Mouse (Mus musculus) cerebellum, adult 9-10 months (tissue): ENCODE results near the gene Dnajc14.

ENCODE experiments used
- DNase-seq: peaks from one replicate; pipeline ENCODE4 v3.0.0; 2022

Dnajc14 gene

GRCm38 (mm10) chr10:128803771-128804270 is at the start of gene Dnajc14:
Gene Dnajc14, plus strand, starts transcription at chr10:128804062.
- peak; percentile 79 for DNase-seq

- no peak for DNase-seq
These were observed 31.0 kb upstream of the Dnajc14 start for GRCm38 (mm10) chr10:128772895-128773294.

- no peak for DNase-seq
These were observed 30.2 kb upstream of the Dnajc14 start for GRCm38 (mm10) chr10:128773685-128774084.

GRCm38 (mm10) chr10:128778441-128778840 is 25.4 kb upstream of the Dnajc14 start:
- DNase-seq = no peak

GRCm38 (mm10) chr10:128779011-128779795 is 24.7 kb upstream of the Dnajc14 start:
- DNase-seq = no peak

GRCm38 (mm10) chr10:128780200-128780599 is 23.7 kb upstream of the Dnajc14 start:
- DNase-seq = no peak

GRCm38 (mm10) chr10:128790398-128791124 is 13.3 kb upstream of the Dnajc14 start, which contains the start of gene Mmp19:
Gene Mmp19, plus strand, starts transcription at chr10:128790910.
- no peak for DNase-seq

GRCm38 (mm10) chr10:128792041-128792440 is 11.8 kb upstream of the Dnajc14 start:
- DNase-seq = no peak

GRCm38 (mm10) chr10:128793258-128793657 is 10.6 kb upstream of the Dnajc14 start:
- no peak for DNase-seq

GRCm38 (mm10) chr10:128794391-128794790 is 9.5 kb upstream of the Dnajc14 start:
- DNase-seq = no peak

GRCm38 (mm10) chr10:128795581-128795980 is 8.3 kb upstream of the Dnajc14 start:
- no peak for DNase-seq

GRCm38 (mm10) chr10:128798676-128799075 is 5.2 kb upstream of the Dnajc14 start:
- DNase-seq = no peak

- no peak for DNase-seq
These were observed 1.8 kb upstream of the Dnajc14 start for GRCm38 (mm10) chr10:128801981-128802495.

GRCm38 (mm10) chr10:128802956-128803355 is 906 bp upstream of the Dnajc14 start:
- no peak for DNase-seq

GRCm38 (mm10) chr10:128803361-128803760 is 501 bp upstream of the Dnajc14 start:
- DNase-seq = no peak

GRCm38 (mm10) chr10:128804271-128805091 is 619 bp downstream of the Dnajc14 start, which contains the start of gene Tmem198b:
Gene Tmem198b, minus strand, starts transcription at chr10:128804370.
- DNase-seq = peak; percentile 83

GRCm38 (mm10) chr10:128805092-128806000 is 1.5 kb downstream of the Dnajc14 start:
- peak; percentile 94 for DNase-seq

- DNase-seq = peak; percentile 51
These were observed 2.2 kb downstream of the Dnajc14 start for GRCm38 (mm10) chr10:128806086-128806485.

GRCm38 (mm10) chr10:128807018-128807417 is 3.2 kb downstream of the Dnajc14 start:
- DNase-seq = no peak

- no peak for DNase-seq
These were observed 13.2 kb downstream of the Dnajc14 start, which contains the start of gene Sarnp for GRCm38 (mm10) chr10:128817033-128817432. Gene Sarnp, plus strand, starts transcription at chr10:128817333.

GRCm38 (mm10) chr10:128820217-128820616 is 16.4 kb downstream of the Dnajc14 start:
- peak; percentile 22 for DNase-seq
